Mouse (Mus musculus): ENCODE data around the gene Bckdha. TPM values are rescaled to one million over a fixed set of nuclear protein-coding genes. Genes with fewer than 3 reads are reported as not detected.
A peak's percentile ranks its signal among the peaks of the same experiment; 100 is the strongest.

Gene Bckdha
- polyA plus RNA-seq, 1 experiment from 2014 or later = 54.7 TPM

DNA sequence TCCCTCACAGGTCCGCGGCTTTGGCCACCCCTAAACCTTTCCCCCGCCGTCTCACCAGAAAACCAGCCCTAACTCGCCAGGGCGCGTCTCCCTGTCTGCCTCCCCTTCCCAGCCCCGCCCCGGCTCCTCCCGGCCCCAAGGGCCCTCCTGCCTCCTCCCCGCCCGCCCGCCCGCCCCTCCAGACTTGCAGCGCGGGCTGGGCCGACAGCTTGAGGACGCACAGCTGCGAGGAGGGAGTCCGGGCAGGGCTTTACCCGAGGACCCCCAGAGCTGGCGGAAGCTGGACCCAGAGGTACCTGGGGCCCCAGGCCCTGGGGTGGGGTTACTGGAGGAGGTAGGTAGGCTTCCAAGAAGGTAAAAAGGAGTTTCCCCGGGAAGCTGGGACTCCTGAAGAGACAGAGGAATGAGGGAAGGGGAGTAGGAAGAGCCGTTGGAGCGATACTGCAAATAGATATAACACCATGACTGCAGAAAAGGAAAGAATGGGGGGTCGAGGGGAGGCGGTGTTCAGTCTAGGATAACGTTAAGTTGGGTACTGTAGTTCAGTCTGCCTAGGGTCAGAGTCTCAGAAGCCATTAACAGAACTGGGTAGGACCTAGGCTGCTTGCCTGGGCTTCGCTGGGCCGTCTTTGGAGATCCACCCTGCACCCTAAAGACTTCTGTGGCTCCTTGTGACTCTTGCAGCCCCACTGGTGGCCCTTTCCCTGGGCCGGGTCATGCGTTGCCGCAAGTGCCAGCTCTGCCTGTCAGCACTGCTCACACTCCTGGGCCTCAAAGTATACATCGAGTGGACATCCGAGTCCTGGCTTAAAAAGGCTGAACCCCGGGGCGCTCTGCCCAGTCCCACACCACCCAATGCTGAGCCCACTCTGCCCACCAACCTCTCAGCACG is 31.1 kb downstream of the Bckdha start:
- DNase-seq (ENCODE audit: low spot score) = peak; percentile 65
- H3K9me3 ChIP-seq (ENCODE audit: control insufficient read depth, low read length) = no peaks in the 10 kb centered on the region
- peaks cover 3% of the 10 kb centered on the region; the same call in 1 of the 2 replicates for H3K36me3 ChIP-seq (ENCODE audit: control insufficient read depth, insufficient read depth, low read length)
- no peak overlapping the region for H3K27ac ChIP-seq (replicated peaks; ENCODE audit: low read depth, low read length)
- WGBS = 20% methylated on average over 38 of the region's 38 CpGs
- 0 out of 2 replicates have a peak, but pooled peaks cover 2% of the 10 kb centered on the region for H3K4me1 ChIP-seq (ENCODE audit: control insufficient read depth, insufficient read depth, low read length)
- peak overlapping the region; percentile 55 for H3K9ac ChIP-seq (ENCODE audit: low read length)
- ATAC-seq (ENCODE audit: insufficient number of reproducible peaks, low FRiP score, low TSS enrichment, low read depth) = peak; percentile 52; the same call in 1 of the 2 replicates
- H3K4me3 ChIP-seq (ENCODE audit: low read depth, low read length) = peak overlapping the region; percentile 26
- peak overlapping the region; percentile 44 for H3K4me2 ChIP-seq (ENCODE audit: low read depth, severe bottlenecking)
- H3K27me3 ChIP-seq (ENCODE audit: control insufficient read depth, insufficient read depth, low read length) = no peaks in the 10 kb centered on the region

GRCm38 (mm10) chr7:25626509-25627430 is 32.0 kb downstream of the Bckdha start, which contains the start of gene B3gnt8:
Gene B3gnt8 (plus strand): TSS chr7:25626654.
- Histone ChIP-seq H3K27me3 (ENCODE audit: control insufficient read depth, insufficient read depth, low read length) (no peaks in the 10 kb centered on the region), H3K27ac (replicated peaks; ENCODE audit: low read depth, low read length) (no peak within 1 kb of the TSS), H3K4me1 (ENCODE audit: control insufficient read depth, insufficient read depth, low read length) (0 out of 2 replicates have a peak, but pooled peaks cover 2% of the 10 kb centered on the region), H3K4me2 (ENCODE audit: low read depth, severe bottlenecking) (peak within 1 kb of the TSS; percentile 44), H3K9ac (ENCODE audit: low read length) (peak within 1 kb of the TSS; percentile 55), H3K9me3 (ENCODE audit: control insufficient read depth, low read length) (no peaks in the 10 kb centered on the region), H3K36me3 (ENCODE audit: control insufficient read depth, insufficient read depth, low read length) (peaks cover 3% of the 10 kb centered on the region; the same call in 1 of the 2 replicates), H3K4me3 (ENCODE audit: low read depth, low read length) (peak within 1 kb of the TSS; percentile 26)
- DNase-seq (ENCODE audit: low spot score) (no peak), ATAC-seq (ENCODE audit: insufficient number of reproducible peaks, low FRiP score, low TSS enrichment, low read depth) (no peak)
- 19% methylated on average over 29 of the region's 29 CpGs for WGBS

GRCm38 (mm10) chr7:25625594-25626250 is 33.1 kb downstream of the Bckdha start:
- Histone ChIP-seq H3K9me3 (ENCODE audit: control insufficient read depth, low read length) (no peaks in the 10 kb centered on the region), H3K36me3 (ENCODE audit: control insufficient read depth, insufficient read depth, low read length) (peaks cover 3% of the 10 kb centered on the region; the same call in 1 of the 2 replicates), H3K4me2 (ENCODE audit: low read depth, severe bottlenecking) (no peak overlapping the region), H3K27me3 (ENCODE audit: control insufficient read depth, insufficient read depth, low read length) (no peaks in the 10 kb centered on the region), H3K4me3 (ENCODE audit: low read depth, low read length) (no peak overlapping the region), H3K9ac (ENCODE audit: low read length) (no peak overlapping the region), H3K27ac (replicated peaks; ENCODE audit: low read depth, low read length) (no peak overlapping the region), H3K4me1 (ENCODE audit: control insufficient read depth, insufficient read depth, low read length) (0 out of 2 replicates have a peak, but pooled peaks cover 2% of the 10 kb centered on the region)
- WGBS = 78% methylated on average over 10 of the region's 10 CpGs
- ATAC-seq (ENCODE audit: insufficient number of reproducible peaks, low FRiP score, low TSS enrichment, low read depth) (no peak), DNase-seq (ENCODE audit: low spot score) (peak; percentile 40)

DNA sequence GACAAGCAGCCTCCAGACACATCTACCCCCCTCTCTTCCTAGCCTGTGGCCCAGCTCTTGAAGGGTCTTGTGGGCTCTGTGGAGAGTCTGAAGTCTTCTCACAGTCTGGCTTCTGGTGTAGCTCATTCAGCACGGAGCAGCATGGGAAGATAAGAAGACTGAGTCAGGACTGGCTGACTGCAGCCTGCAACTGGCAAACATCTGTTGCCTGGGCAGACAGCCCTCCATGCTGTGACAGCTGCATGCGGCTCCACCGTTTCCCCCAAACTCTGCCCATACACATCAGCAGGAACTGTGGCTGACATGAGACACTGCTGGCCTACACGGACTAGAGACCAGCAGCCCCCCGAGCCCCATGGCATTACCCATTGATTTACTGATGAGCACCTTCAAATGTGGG is 33.9 kb downstream of the Bckdha start:
- H3K36me3 ChIP-seq (ENCODE audit: control insufficient read depth, insufficient read depth, low read length) = 0 out of 2 replicates have a peak, but pooled peaks cover 3% of the 10 kb centered on the region
- no peaks in the 10 kb centered on the region for H3K27me3 ChIP-seq (ENCODE audit: control insufficient read depth, insufficient read depth, low read length)
- no peak overlapping the region for H3K9ac ChIP-seq (ENCODE audit: low read length)
- ATAC-seq (ENCODE audit: insufficient number of reproducible peaks, low FRiP score, low TSS enrichment, low read depth) (no peak), DNase-seq (ENCODE audit: low spot score) (no peak)
- H3K4me1 ChIP-seq (ENCODE audit: control insufficient read depth, insufficient read depth, low read length) = 0 out of 2 replicates have a peak, but pooled peaks cover 5% of the 10 kb centered on the region
- no peak overlapping the region for H3K4me2 ChIP-seq (ENCODE audit: low read depth, severe bottlenecking)
- no peaks in the 10 kb centered on the region for H3K9me3 ChIP-seq (ENCODE audit: control insufficient read depth, low read length)
- no peak overlapping the region for H3K4me3 ChIP-seq (ENCODE audit: low read depth, low read length)
- WGBS = 82% methylated on average over 5 of the region's 5 CpGs
- no peak overlapping the region for H3K27ac ChIP-seq (replicated peaks; ENCODE audit: low read depth, low read length)

DNA sequence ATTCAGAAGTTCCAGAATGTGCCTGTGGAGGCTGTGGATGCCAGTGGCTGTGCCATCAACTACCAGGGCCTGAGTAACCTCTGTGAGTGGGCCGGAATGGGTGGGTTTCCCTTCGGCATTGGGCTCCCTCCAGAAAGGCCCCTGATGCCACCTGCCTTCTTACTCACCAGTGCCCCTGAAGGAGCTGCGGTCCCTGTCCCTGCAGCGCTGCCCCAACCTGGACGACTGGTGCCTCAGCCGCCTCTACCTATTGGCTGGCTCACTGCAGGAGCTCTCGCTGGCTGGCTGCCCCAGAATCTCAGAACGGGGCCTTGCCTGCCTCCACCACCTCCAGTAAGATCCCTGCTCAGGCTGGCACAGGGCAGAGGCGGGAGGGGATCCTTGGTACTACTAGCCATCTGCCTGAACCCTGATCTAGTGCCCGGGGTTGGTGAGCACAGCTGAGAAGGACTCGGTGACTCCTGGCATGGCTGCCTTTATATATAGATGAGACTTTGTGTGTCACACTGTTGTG is 34.9 kb downstream of the Bckdha start:
- Histone ChIP-seq H3K9me3 (ENCODE audit: control insufficient read depth, low read length) (no peaks in the 10 kb centered on the region), H3K4me3 (ENCODE audit: low read depth, low read length) (no peak overlapping the region), H3K4me2 (ENCODE audit: low read depth, severe bottlenecking) (no peak overlapping the region), H3K9ac (ENCODE audit: low read length) (no peak overlapping the region), H3K27ac (replicated peaks; ENCODE audit: low read depth, low read length) (no peak overlapping the region), H3K36me3 (ENCODE audit: control insufficient read depth, insufficient read depth, low read length) (0 out of 2 replicates have a peak, but pooled peaks cover 3% of the 10 kb centered on the region), H3K4me1 (ENCODE audit: control insufficient read depth, insufficient read depth, low read length) (0 out of 2 replicates have a peak, but pooled peaks cover 5% of the 10 kb centered on the region), H3K27me3 (ENCODE audit: control insufficient read depth, insufficient read depth, low read length) (no peaks in the 10 kb centered on the region)
- WGBS = 88% methylated on average over 11 of the region's 11 CpGs
- ATAC-seq (ENCODE audit: insufficient number of reproducible peaks, low FRiP score, low TSS enrichment, low read depth) = no peak
- DNase-seq (ENCODE audit: low spot score) = no peak

GRCm38 (mm10) chr7:25620751-25621150 is 38.0 kb downstream of the Bckdha start:
- Histone ChIP-seq H3K9ac (ENCODE audit: low read length) (no peak overlapping the region), H3K27me3 (ENCODE audit: control insufficient read depth, insufficient read depth, low read length) (no peaks in the 10 kb centered on the region)

GRCm38 (mm10) chr7:25620101-25620500 is 38.7 kb downstream of the Bckdha start:
- no peak overlapping the region for H3K27ac ChIP-seq (replicated peaks; ENCODE audit: low read depth, low read length)
- H3K9me3 ChIP-seq (ENCODE audit: control insufficient read depth, low read length) = no peaks in the 10 kb centered on the region
- H3K27me3 ChIP-seq (ENCODE audit: control insufficient read depth, insufficient read depth, low read length) = no peaks in the 10 kb centered on the region
- H3K36me3 ChIP-seq (ENCODE audit: control insufficient read depth, insufficient read depth, low read length) = 0 out of 2 replicates have a peak, but pooled peaks cover 3% of the 10 kb centered on the region
- DNase-seq (ENCODE audit: low spot score) (no peak), ATAC-seq (ENCODE audit: insufficient number of reproducible peaks, low FRiP score, low TSS enrichment, low read depth) (no peak)
- H3K4me2 ChIP-seq (ENCODE audit: low read depth, severe bottlenecking) = peak overlapping the region; percentile 50
- WGBS = 89% methylated on average over 5 of the region's 5 CpGs
- H3K4me1 ChIP-seq (ENCODE audit: control insufficient read depth, insufficient read depth, low read length) = 0 out of 2 replicates have a peak, but pooled peaks cover 3% of the 10 kb centered on the region
- H3K9ac ChIP-seq (ENCODE audit: low read length) = no peak overlapping the region
- H3K4me3 ChIP-seq (ENCODE audit: low read depth, low read length) = peak overlapping the region; percentile 52; the same call in 1 of the 2 replicates

More at GRCm38 (mm10) chr7:25620751-25621150, 38.0 kb downstream of the Bckdha start:
- ATAC-seq (ENCODE audit: insufficient number of reproducible peaks, low FRiP score, low TSS enrichment, low read depth) (no peak), DNase-seq (ENCODE audit: low spot score) (no peak)
- Histone ChIP-seq H3K9me3 (ENCODE audit: control insufficient read depth, low read length) (no peaks in the 10 kb centered on the region), H3K4me3 (ENCODE audit: low read depth, low read length) (no peak overlapping the region), H3K4me2 (ENCODE audit: low read depth, severe bottlenecking) (no peak overlapping the region), H3K4me1 (ENCODE audit: control insufficient read depth, insufficient read depth, low read length) (0 out of 2 replicates have a peak, but pooled peaks cover 3% of the 10 kb centered on the region), H3K36me3 (ENCODE audit: control insufficient read depth, insufficient read depth, low read length) (0 out of 2 replicates have a peak, but pooled peaks cover 3% of the 10 kb centered on the region), H3K27ac (replicated peaks; ENCODE audit: low read depth, low read length) (no peak overlapping the region)
- WGBS = 88% methylated on average over 10 of the region's 11 CpGs

All from limb, embryonic 11.5 days (tissue).